Mouse (Mus musculus): ENCODE measurements around the gene Cdsn. TPM values are rescaled to one million over a fixed set of nuclear protein-coding genes. Genes with fewer than 3 reads are reported as not detected.

Gene Cdsn
- total RNA-seq, 2 experiments from 2014 or later, result not detected

- ATAC-seq (ENCODE audit: poor library complexity, severe bottlenecking), result no peak
Measured at GRCm38 (mm10) chr17:35569091-35569944, 17.4 kb downstream of the Cdsn start.

GRCm38 (mm10) chr17:35570836-35571235 is 18.9 kb downstream of the Cdsn start:
- ATAC-seq (ENCODE audit: poor library complexity, severe bottlenecking), result no peak

GRCm38 (mm10) chr17:35571477-35571876 is 19.5 kb downstream of the Cdsn start:
- ATAC-seq (ENCODE audit: poor library complexity, severe bottlenecking), result no peak

- ATAC-seq (ENCODE audit: poor library complexity, severe bottlenecking), result peak; percentile 99
Measured at GRCm38 (mm10) chr17:35578211-35578610, 26.3 kb downstream of the Cdsn start.

- ATAC-seq (ENCODE audit: poor library complexity, severe bottlenecking), result no peak
Measured at GRCm38 (mm10) chr17:35582900-35583299, 31.0 kb downstream of the Cdsn start.

GRCm38 (mm10) chr17:35584330-35584937 is 32.5 kb downstream of the Cdsn start:
- ATAC-seq (ENCODE audit: poor library complexity, severe bottlenecking), result peak; percentile 56

- no peak for ATAC-seq (ENCODE audit: poor library complexity, severe bottlenecking)
Measured at GRCm38 (mm10) chr17:35587291-35587690, 35.4 kb downstream of the Cdsn start.

GRCm38 (mm10) chr17:35588387-35588786 is 36.5 kb downstream of the Cdsn start:
- no peak for ATAC-seq (ENCODE audit: poor library complexity, severe bottlenecking)

- ATAC-seq (ENCODE audit: poor library complexity, severe bottlenecking), result peak; percentile 76; the same call in 1 of the 2 replicates
Measured at GRCm38 (mm10) chr17:35590410-35591218, 38.7 kb downstream of the Cdsn start.

GRCm38 (mm10) chr17:35591219-35591578 is 39.3 kb downstream of the Cdsn start:
- no peak for ATAC-seq (ENCODE audit: poor library complexity, severe bottlenecking)

- ATAC-seq (ENCODE audit: poor library complexity, severe bottlenecking), result no peak
Measured at GRCm38 (mm10) chr17:35591731-35592130, 39.8 kb downstream of the Cdsn start.

GRCm38 (mm10) chr17:35592131-35592530 is 40.2 kb downstream of the Cdsn start:
- no peak for ATAC-seq (ENCODE audit: poor library complexity, severe bottlenecking)

GRCm38 (mm10) chr17:35593786-35594185 is 41.9 kb downstream of the Cdsn start:
- ATAC-seq (ENCODE audit: poor library complexity, severe bottlenecking), result no peak

- ATAC-seq (ENCODE audit: poor library complexity, severe bottlenecking), result no peak
Measured at GRCm38 (mm10) chr17:35594456-35594855, 42.5 kb downstream of the Cdsn start.

- ATAC-seq (ENCODE audit: poor library complexity, severe bottlenecking), result no peak
Measured at GRCm38 (mm10) chr17:35597399-35597798, 45.5 kb downstream of the Cdsn start.

- no peak for ATAC-seq (ENCODE audit: poor library complexity, severe bottlenecking)
Measured at GRCm38 (mm10) chr17:35601249-35601648, 49.3 kb downstream of the Cdsn start, which contains the start of gene Sfta2. TSS of gene Sfta2 (plus strand) at chr17:35601549.

GRCm38 (mm10) chr17:35601736-35602354 is 49.9 kb downstream of the Cdsn start:
- ATAC-seq (ENCODE audit: poor library complexity, severe bottlenecking), result no peak

Measured in megakaryocyte, adult 5-6 weeks (primary cell).